Mouse (Mus musculus) liver (tissue): ENCODE data around the gene St6galnac6.

Experiments
- DNase-seq: peaks from one replicate; pipeline ENCODE4 v3.0.0-alpha.2; 2020; ENCODE audit warnings: mixed read lengths

The St6galnac6 gene

DNA sequence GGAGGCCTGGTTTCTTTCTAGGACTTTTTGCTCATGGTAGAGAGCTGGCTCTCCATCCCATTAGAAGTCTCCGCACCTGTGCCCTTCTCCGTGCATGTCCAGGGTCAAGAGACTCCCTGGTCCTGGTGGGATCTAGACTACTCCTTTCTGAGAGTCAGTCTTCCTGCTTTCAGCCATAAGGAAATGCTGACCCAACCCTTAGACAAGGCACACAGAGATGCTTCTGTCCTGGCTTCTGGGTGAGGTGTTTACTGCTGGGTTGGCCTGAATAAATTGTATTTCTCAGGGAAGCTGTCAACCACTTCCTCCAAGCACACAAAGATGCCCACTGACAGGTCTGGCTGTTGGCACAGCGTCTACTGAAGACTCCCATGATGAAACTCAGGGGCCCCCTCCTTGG lies at the start of gene St6galnac6:
St6galnac6 (plus strand) TSS at position 301 of the 400 bp plus-strand sequence.
- DNase-seq: no peak

DNA sequence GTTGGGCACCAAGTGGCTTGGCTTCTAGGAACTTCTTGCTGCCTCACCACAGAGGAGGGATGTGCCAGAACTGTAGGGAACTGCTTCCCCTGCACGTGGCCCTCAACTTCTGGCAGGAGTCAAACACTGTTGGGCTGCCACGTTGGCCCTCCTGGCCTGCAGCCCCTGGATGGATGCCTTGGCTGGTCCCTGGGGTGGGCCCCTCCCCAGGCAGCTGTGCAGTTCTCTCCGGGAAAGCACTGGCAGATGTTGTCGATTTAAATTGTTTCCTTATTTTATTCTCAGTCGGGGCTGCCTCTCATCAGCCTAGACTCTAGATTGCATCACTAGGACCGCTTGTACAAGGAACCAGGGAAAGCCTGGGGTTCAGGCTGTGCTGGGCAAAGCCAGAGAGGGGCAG lies 49.7 kb upstream of the St6galnac6 start:
- DNase-seq: no peak

- DNase-seq: no peak
Measured at GRCm38 (mm10) chr2:32551236-32551635, 48.3 kb upstream of the St6galnac6 start.

GRCm38 (mm10) chr2:32553592-32554148 lies 45.8 kb upstream of the St6galnac6 start:
- no peak for DNase-seq

DNA sequence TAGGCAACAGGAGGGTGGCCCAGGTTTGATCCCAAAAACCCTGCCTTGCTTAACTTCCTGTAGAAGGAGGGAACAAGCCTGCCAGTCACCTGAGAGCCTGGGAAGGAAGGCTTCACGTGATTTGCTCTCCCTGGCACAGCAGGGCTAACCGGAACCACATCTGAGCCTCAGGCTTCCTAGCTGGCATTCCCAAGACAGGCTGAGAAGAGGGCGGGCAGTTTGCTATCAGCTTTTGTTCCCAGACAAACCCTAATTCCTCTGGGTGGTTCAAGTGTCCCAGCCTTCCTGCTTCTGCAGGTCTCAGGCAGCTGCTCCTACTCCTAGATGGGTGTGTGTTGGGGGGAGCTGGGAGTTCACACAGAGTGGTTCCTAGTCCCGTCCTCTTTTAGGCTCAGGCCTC lies 44.0 kb upstream of the St6galnac6 start:
- DNase-seq: no peak

GRCm38 (mm10) chr2:32556019-32556418 lies 43.5 kb upstream of the St6galnac6 start:
- DNase-seq: no peak

- no peak for DNase-seq
Measured at GRCm38 (mm10) chr2:32559570-32559969, 39.9 kb upstream of the St6galnac6 start.

DNA sequence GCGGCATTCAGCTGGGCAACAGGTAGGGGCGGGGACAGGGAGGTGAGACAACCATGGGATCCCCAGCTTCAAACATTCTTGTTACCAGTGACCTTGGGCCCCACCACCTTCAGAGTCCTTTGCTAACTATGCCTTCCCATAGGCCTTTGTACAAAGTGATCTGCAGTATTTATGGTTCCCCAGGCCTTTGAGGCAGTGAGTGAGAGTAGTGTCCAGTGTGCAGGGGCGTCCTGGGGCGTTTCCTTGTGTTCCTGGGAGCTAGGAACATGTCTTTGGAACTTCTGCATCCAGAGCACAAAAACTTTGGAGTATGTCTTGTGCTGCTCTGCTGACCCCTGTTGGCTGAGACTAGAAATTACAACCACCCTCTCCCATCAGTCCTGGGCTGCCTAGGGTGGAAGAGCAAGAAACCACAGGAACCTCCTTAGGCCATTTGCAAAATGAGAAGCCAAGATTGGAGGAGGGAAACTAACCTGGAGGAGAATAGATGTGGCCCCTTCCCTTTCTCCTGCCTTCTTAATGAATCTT lies 32.9 kb upstream of the St6galnac6 start:
- peak; percentile 63 for DNase-seq

- DNase-seq: no peak
Measured at GRCm38 (mm10) chr2:32568149-32568548, 31.4 kb upstream of the St6galnac6 start.

GRCm38 (mm10) chr2:32568941-32569340 lies 30.6 kb upstream of the St6galnac6 start:
- no peak for DNase-seq

DNA sequence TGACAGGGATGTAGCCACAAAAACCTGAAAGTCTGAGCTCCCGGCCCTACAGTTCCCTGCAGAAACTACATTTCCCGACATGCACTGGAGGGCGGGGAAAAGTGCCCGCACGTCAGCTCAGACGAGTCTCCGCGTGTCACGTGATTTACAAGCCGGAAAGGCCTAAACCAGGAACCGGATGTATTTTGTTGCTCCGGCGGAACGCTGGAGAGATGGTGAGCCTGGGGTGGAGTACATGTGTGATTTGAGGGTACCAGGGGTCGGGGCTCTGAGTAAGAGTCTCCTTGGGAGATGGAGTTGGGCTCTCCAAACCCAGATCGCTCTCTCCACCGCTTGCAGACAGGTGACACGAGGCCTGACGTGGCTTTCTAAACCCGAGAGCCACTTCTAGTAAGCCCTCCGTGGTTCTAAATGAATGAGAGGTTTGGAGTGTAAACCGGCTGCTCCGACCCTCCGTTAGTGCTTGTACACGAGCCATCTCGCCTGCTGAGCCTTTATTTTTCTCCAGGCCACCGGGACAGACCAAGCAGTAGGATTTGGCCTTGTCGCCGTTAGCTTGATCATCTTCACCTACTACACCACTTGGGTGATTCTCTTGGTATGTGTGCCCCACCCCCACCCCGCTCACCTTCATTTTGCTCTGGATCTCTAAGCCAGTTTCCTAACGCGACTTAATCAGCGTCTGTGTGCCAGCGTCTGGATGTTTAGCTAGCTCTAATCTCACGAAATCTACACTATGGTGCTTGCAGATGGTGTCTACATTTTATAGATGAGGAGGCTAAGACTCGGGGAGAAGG lies 28.6 kb upstream of the St6galnac6 start, which contains the start of gene Dpm2:
Dpm2 (plus strand) TSS at position 161 of the 797 bp plus-strand sequence.
- peak; percentile 88 for DNase-seq

DNA sequence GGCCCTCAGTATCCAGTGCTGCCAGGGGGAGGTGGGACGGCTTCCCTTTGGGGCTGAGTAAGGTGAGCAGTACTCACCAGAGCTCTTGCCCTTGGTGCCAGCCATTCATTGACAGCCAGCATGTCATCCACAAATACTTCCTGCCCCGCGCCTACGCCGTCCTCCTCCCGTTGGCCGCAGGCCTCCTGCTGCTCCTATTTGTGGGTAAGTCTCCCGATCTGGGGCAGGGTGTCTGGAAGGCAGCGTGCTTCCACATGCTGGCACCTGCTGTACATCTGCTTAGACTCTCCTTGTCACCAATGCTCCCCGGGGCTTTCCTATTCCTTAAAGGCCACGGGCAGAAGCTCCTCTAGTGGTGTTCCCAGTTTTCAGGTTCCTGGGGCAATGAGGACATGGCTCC lies 27.3 kb upstream of the St6galnac6 start:
- DNase-seq: no peak

DNA sequence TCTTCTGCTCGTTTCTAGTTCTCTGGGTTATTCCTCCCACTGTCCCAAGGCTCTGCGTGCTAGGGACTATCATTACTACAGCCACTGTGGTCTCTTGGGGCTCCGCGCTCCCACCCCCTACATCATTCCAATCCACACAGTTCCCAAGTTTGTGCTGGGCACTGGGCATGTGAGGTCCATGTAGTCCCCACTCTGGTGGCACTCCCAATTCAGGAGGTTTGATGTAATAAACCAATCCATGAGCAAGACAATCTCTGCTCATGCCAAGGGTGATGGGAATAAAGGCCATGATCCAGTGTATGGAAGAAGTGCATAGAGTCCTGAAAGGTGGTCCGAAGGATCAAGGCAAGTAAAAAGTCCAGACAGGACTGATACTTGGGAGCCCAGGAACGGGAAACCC lies 25.0 kb upstream of the St6galnac6 start, which contains the start of gene Pip5kl1:
Pip5kl1 (plus strand) TSS at position 301 of the 400 bp plus-strand sequence.
- DNase-seq: no peak

DNA sequence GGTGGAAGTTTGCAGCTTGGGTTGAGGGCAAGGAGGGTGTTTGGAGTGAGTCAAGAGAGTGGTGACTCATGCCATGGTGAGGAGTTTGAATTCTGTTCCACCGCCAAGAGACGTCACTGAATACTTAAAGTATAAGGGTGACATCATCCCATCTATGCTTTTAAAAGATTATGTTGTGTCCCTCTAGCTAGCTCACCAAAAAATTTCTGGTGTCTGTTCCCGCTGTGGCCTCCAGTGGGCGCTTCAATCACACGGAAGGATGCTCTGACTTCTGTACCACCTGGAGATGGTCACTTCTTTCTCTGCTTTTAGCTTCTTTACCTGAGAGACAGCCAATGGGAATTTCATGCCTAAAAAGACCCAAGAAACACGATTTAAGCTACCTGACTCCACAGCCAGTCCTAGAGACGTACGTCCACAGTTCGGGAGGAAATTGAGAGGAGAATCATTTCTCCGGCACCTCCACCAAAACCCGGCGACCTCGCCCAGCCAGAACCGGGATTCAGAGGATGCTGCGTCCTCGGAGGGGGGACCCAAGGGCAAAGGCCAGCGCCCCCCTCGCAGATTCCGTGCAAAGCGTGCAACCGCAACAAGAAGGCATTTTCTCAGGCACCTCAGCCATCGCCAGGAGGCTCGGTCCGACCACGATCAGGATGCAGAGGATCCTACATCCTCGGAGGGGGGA lies 24.5 kb upstream of the St6galnac6 start:
- peak; percentile 44 for DNase-seq

DNA sequence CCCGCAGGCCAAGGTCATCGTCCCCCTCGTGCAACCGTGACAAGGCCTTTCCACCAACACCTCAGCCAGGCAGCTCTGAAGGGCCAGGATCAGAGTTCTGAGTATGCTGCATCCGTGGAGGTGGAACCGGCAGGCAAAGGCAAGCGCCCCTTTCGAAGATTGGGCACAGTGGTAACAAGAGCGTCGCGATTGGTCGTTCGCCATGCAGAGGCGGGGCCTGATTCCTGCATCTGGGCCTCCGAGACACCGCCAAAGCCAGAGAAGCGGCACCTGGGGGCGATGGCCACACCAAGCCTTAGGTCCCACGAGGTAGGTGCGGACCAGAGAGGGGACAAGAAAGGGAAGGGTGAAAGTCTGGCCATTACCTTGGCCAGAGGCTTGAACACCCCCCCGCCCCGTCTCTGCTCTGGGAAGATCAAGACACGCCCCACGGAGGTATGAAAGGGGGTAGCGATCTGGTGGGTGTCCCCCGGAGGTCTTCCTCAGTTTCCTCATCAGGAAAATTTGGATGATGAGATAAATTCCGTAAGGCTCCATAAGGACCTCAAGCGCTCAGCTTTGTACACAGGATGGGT lies 23.8 kb upstream of the St6galnac6 start, which contains the start of gene 9430097D07Rik:
9430097D07Rik (minus strand) TSS at position 99 of the 575 bp plus-strand sequence.
- peak; percentile 58 for DNase-seq

DNA sequence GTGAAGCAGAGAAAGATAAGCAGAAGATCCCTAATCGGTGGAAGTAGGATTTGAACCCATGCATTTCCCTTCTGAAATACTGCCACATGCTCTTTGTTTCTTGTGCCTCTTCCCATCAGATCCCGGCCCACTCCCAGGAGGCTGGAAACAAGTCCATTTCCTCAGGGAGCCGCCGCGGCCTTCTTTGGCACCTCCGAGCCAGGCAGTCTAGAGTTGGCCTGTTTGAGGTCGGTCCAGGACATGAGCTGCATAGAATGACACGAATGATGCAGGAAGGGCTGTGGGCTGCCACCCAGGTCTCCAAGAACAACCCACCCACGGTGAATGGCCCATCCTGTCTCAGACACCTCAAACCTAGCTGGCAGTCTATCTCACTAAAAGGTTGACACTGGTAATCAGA lies 23.0 kb upstream of the St6galnac6 start:
- no peak for DNase-seq

GRCm38 (mm10) chr2:32578146-32579046 lies 21.1 kb upstream of the St6galnac6 start:
- no peak for DNase-seq

- DNase-seq: peak; percentile 57
Measured at GRCm38 (mm10) chr2:32581450-32582095, 17.9 kb upstream of the St6galnac6 start.

DNA sequence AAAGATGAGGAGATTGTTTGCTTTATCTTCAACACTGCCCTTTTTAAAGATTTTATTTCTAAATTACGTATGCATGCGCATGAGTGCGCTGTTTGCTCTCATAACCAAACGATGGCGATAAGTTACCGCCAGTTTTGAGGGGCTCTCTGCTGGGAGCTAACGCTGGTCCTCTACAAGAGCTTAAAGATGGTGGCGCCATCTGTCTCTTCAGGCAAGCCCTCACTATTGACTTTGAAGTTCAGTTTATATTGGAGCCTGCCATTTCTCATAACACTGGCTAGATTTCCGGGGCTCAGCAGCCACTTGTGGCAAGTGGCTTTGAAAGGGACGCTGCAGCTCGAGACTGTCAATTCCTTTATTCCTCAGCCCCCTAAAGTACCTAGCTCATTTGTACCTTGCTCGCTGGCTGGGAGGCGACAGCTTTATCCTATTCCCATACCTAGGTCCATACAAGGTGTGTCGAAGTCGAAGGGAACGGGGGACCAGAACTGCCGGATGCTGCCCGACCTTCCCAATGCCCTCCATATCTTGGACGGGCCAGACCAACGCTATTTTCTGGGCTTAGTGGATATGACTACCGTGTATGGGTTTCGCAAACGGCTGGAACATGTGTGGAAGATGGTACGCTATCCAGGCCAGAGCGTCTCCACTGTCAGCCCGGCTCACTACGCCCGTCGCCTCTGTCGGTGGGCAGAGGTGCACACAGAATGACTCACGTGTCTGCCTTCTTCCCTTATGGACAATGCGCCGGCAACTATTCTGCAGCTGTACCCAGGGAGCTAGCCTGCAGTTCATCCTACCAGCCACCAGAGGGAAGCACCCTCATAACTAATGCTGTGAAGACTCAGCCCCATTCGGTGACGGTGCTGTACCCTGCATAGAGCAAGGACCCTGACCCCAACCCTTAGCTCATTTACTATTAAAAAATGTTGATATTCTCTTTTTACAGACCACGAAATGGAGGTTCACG lies 16.4 kb upstream of the St6galnac6 start:
- peak; percentile 78 for DNase-seq

- no peak for DNase-seq
Measured at GRCm38 (mm10) chr2:32585149-32585714, 14.3 kb upstream of the St6galnac6 start.
